In the genomic region with DNA sequence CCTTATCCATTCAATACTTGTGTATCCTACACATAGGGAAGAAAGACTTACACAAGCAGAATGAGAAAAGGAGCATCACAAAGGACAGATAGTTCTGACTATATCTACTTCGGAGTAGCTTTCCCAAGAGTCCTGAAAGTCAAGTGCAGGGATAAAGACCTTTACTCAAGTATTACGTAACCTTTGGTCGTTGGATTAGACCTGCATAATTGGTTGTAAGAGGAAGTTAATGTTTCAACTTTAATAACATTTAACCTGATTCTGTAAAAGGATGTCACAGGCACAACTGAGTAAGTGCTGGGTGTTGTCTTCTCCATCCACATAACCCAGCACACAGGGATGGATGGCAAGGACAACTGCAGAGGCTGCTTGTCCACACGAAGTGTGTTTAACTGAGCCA, we compare ENCODE assay signal across 25 mouse cellular contexts. TPM values are rescaled to one million over a fixed set of nuclear protein-coding genes. Genes with fewer than 3 reads are reported as not detected.
DNase-seq lines count a peak whose midpoint lies in the region; ATAC-seq and TF ChIP-seq lines count a peak whose summit lies in the region.
"Had no signal": no experiment of that assay in that cellular context is flagged by ENCODE, and none has a peak within 500 bp of the region (broad histone marks: within the 10 kb centered on the region; RNA-seq: fewer than 3 reads in every experiment).

No protein-coding gene starts in this region.

- no peak for TF ChIP-seq CTCF in kidney, adult 2 months (conservative IDR thresholded peaks at IDR 0.05; ENCODE audit: insufficient read depth, insufficient read length, low read depth, low read length)
- no peak for TF ChIP-seq CTCF in liver, adult 2 months (IDR thresholded peaks at IDR 0.05; ENCODE audit: low read depth, low read length)
- no peak for TF ChIP-seq CTCF in lung, postnatal 0 days (IDR thresholded peaks at IDR 0.05)
- no peak for TF ChIP-seq CTCF in lung, adult 2 months (IDR thresholded peaks at IDR 0.05; ENCODE audit: insufficient read depth, low read length)

- TF ChIP-seq POLR2A in kidney, adult 2 months (IDR thresholded peaks at IDR 0.05; ENCODE audit: low read depth, low read length) = no peak
- no peak for TF ChIP-seq POLR2A in liver, adult 2 months (IDR thresholded peaks at IDR 0.05; ENCODE audit: extremely low read depth, insufficient read depth, low read length)
- no peak for TF ChIP-seq POLR2A in lung, adult 2 months (IDR thresholded peaks at IDR 0.05; ENCODE audit: borderline replicate concordance, extremely low read depth, low read depth, low read length)

- H3K4me1 ChIP-seq in kidney, adult 2 months (ENCODE audit: control insufficient read depth, insufficient read depth, low read length) = peaks cover 5% of the 10 kb centered on the region
- no peaks in the 10 kb centered on the region for H3K4me1 ChIP-seq in kidney, embryonic 16.5 days (ENCODE audit: insufficient read depth, low read length)
- H3K4me1 ChIP-seq in liver, adult 2 months (ENCODE audit: control insufficient read depth, insufficient read depth, low read length) = peaks cover 10% of the 10 kb centered on the region
- no peaks in the 10 kb centered on the region for H3K4me1 ChIP-seq in lung, postnatal 0 days (ENCODE audit: insufficient read depth, low read depth, low read length)
- no peaks in the 10 kb centered on the region for H3K4me1 ChIP-seq in lung, adult 2 months (ENCODE audit: control insufficient read depth, insufficient read depth, low read length)
- H3K4me1 ChIP-seq: forebrain, embryonic 10.5 days; forebrain, embryonic 13.5 days; hindbrain, embryonic 10.5 days; hindbrain, embryonic 13.5 days had no signal

- H3K27me3 ChIP-seq in kidney, adult 2 months (replicated peaks; ENCODE audit: control insufficient read depth, insufficient read depth, low read length) = no peaks in the 10 kb centered on the region
- H3K27me3 ChIP-seq in kidney, embryonic 16.5 days (ENCODE audit: insufficient read depth, low read length) = no peaks in the 10 kb centered on the region
- no peaks in the 10 kb centered on the region for H3K27me3 ChIP-seq in liver, adult 2 months (ENCODE audit: control insufficient read depth, insufficient read depth, low read length)
- no peaks in the 10 kb centered on the region for H3K27me3 ChIP-seq in lung, postnatal 0 days (replicated peaks; ENCODE audit: insufficient read depth, low read length)
- H3K27me3 ChIP-seq: CH12.LX; forebrain, embryonic 13.5 days; heart, embryonic 15.5 days; hindbrain, embryonic 13.5 days; Patski had no signal

- H3K27ac ChIP-seq in kidney, adult 2 months (ENCODE audit: insufficient read depth, low read depth, low read length) = peak overlapping the region; percentile 75
- no peak overlapping the region for H3K27ac ChIP-seq in kidney, embryonic 16.5 days (ENCODE audit: low read length)
- no peak overlapping the region for H3K27ac ChIP-seq in liver, adult 2 months (replicated peaks; ENCODE audit: insufficient read depth, low read depth, low read length)
- H3K27ac ChIP-seq in lung, postnatal 0 days (ENCODE audit: low read length) = peak overlapping the region; percentile 34
- H3K27ac ChIP-seq: forebrain, embryonic 10.5 days; forebrain, embryonic 13.5 days; heart, embryonic 15.5 days; hindbrain, embryonic 10.5 days; hindbrain, embryonic 13.5 days had no signal

- no peaks in the 10 kb centered on the region for H3K79me2 ChIP-seq in liver, adult 2 months (ENCODE audit: control insufficient read depth, insufficient read depth, low read length)

- peak; percentile 74 for DNase-seq in kidney, adult 2 months
- peak; percentile 96 for DNase-seq in liver, adult 2 months (ENCODE audit: extremely low read depth, low read depth, low spot score)
- DNase-seq in liver = no peak
- DNase-seq in lung, postnatal 0 days (ENCODE audit: low spot score) = no peak
- DNase-seq in lung, adult 2 months = no peak
- DNase-seq: adrenal gland, postnatal 10 days; adrenal gland, postnatal 36 days; B cell, adult 2 months; cerebellum, adult 18-20 months; cerebellum, adult 9-10 months; cerebellum, postnatal 14 days; gastrocnemius, postnatal 10 days; gastrocnemius, postnatal 36 days had no signal

- no peaks in the 10 kb centered on the region for H3K9me3 ChIP-seq in kidney, embryonic 16.5 days (ENCODE audit: low read length)
- H3K9me3 ChIP-seq in lung, postnatal 0 days (ENCODE audit: low read length) = no peaks in the 10 kb centered on the region
- H3K9me3 ChIP-seq: forebrain, embryonic 10.5 days; forebrain, embryonic 13.5 days; G1E; heart, embryonic 12.5 days; heart, embryonic 15.5 days; hindbrain, embryonic 10.5 days; hindbrain, embryonic 13.5 days had no signal

- 49% methylated on average over 4 of the region's 4 CpGs for WGBS in kidney, adult 2 months
- 79% methylated on average over 4 of the region's 4 CpGs for WGBS in kidney, embryonic 16.5 days
- WGBS in liver, adult 2 months = 27% methylated on average over 4 of the region's 4 CpGs
- WGBS in lung, postnatal 0 days = 76% methylated on average over 4 of the region's 4 CpGs
- WGBS in lung, adult 2 months = 63% methylated on average over 4 of the region's 4 CpGs

- H3K36me3 ChIP-seq in kidney, adult 2 months (ENCODE audit: control insufficient read depth, insufficient read depth, low read length) = peaks cover 6% of the 10 kb centered on the region
- H3K36me3 ChIP-seq in kidney, embryonic 16.5 days (ENCODE audit: insufficient read depth, low read length) = peaks cover 45% of the 10 kb centered on the region
- peaks cover 41% of the 10 kb centered on the region for H3K36me3 ChIP-seq in liver, adult 2 months (ENCODE audit: control insufficient read depth, insufficient read depth, low read length)
- peaks cover 11% of the 10 kb centered on the region for H3K36me3 ChIP-seq in lung, postnatal 0 days (ENCODE audit: insufficient read depth, low read length)

- no peak for ATAC-seq in kidney, embryonic 16.5 days (ENCODE audit: low FRiP score, low TSS enrichment)
- ATAC-seq in lung, postnatal 0 days = no peak
- ATAC-seq: forebrain, embryonic 13.5 days; forebrain, embryonic 16.5 days; hindbrain, embryonic 16.5 days; Patski had no signal

- TF ChIP-seq EP300 in lung, postnatal 0 days (IDR thresholded peaks at IDR 0.05) = no peak

- no peak overlapping the region for H3K9ac ChIP-seq in kidney, embryonic 16.5 days (replicated peaks; ENCODE audit: low read length)
- no peak overlapping the region for H3K9ac ChIP-seq in liver, adult 2 months (ENCODE audit: low read depth, low read length)
- no peak overlapping the region for H3K9ac ChIP-seq in lung, postnatal 0 days (replicated peaks; ENCODE audit: low read depth)
- H3K9ac ChIP-seq: forebrain, embryonic 13.5 days; heart, embryonic 12.5 days; heart, embryonic 15.5 days; hindbrain, embryonic 13.5 days had no signal

- H3K4me2 ChIP-seq in kidney, embryonic 16.5 days (replicated peaks; ENCODE audit: low read depth, low read length) = no peak overlapping the region
- no peak overlapping the region for H3K4me2 ChIP-seq in lung, postnatal 0 days (replicated peaks; ENCODE audit: low read depth, low read length)
- H3K4me2 ChIP-seq: forebrain, embryonic 13.5 days; heart, embryonic 12.5 days; heart, embryonic 15.5 days; hindbrain, embryonic 13.5 days had no signal

- no peak overlapping the region for H3K4me3 ChIP-seq in kidney, adult 2 months (ENCODE audit: insufficient read depth, low read depth, low read length)
- H3K4me3 ChIP-seq in kidney, embryonic 16.5 days (ENCODE audit: low read length) = no peak overlapping the region
- H3K4me3 ChIP-seq in liver, adult 2 months (ENCODE audit: insufficient read depth, low read depth, low read length) = no peak overlapping the region
- no peak overlapping the region for H3K4me3 ChIP-seq in lung, postnatal 0 days (ENCODE audit: low read depth, low read length)
- no peak overlapping the region for H3K4me3 ChIP-seq in lung, adult 2 months (replicated peaks; ENCODE audit: extremely low read depth, low read depth, low read length)
- H3K4me3 ChIP-seq: forebrain, embryonic 10.5 days; forebrain, embryonic 13.5 days; heart, embryonic 12.5 days; heart, embryonic 15.5 days; hindbrain, embryonic 10.5 days; hindbrain, embryonic 13.5 days had no signal

RNA-seq across cellular contexts. Expression of a gene that starts 18.3 kb away (rescaled TPM):
- 13.1 and 15.2 TPM in 2 replicates for polyA plus RNA-seq in kidney, adult 2 months (2012; rRNA removed)
- polyA plus RNA-seq in kidney, embryonic 16.5 days (2015; fragmentation: Nextera tagmentation; extraction: Ambion mirVana) = 77.2 and 79.5 TPM in 2 replicates
- 14.3 TPM in 2 replicates for total RNA-seq in liver, adult 2 months (2014; rRNA removed)
- polyA plus RNA-seq in liver, adult 2 months (2012; rRNA removed) = 12.3 and 13.2 TPM in 2 replicates
- 41.1 and 47.9 TPM in 2 replicates for polyA plus RNA-seq in lung, postnatal 0 days (2015; fragmentation: Nextera tagmentation; extraction: Ambion mirVana)
- 10.3 and 18.9 TPM in 2 replicates for polyA plus RNA-seq in lung, adult 2 months (2012; rRNA removed)

Comparison
In these comparisons a context has a peak if more than half of its experiments do, and no peak if none do; other contexts are left out.
1. DNase-seq: peak in kidney, adult 2 months (single experiment) and liver, adult 2 months (single experiment); none in liver (single experiment), lung, postnatal 0 days (single experiment) and lung, adult 2 months (single experiment).
2. H3K27ac ChIP-seq: peak in kidney, adult 2 months (single experiment) and lung, postnatal 0 days (single experiment); none in kidney, embryonic 16.5 days (single experiment) and liver, adult 2 months (single experiment).